Mouse (Mus musculus) CH12.LX (cell line): ENCODE measurements around the gene Smim22.

Experiments used
- CTCF ChIP-seq, 2 experiments: IDR thresholded peaks in 1 of 2; conservative IDR thresholded peaks in 1 of 2; 2 replicates each; pipeline ENCODE4 v1.5.1; 2011 to 2012; ENCODE audit warnings: low read depth in 2 of 2, low read length in 2 of 2, improper control_type of control experiment in 1 of 2, inconsistent platforms in 1 of 2, mild to moderate bottlenecking in 1 of 2, moderate library complexity in 1 of 2
- EP300 ChIP-seq: IDR thresholded peaks from 2 replicates; pipeline ENCODE4 v1.6.1; 2011; ENCODE audit warnings: low read length, improper control_type of control experiment
- IRF4 ChIP-seq: IDR thresholded peaks from 2 replicates; pipeline ENCODE4 v1.6.1; 2014; ENCODE audit warnings: low read depth, mild to moderate bottlenecking, inconsistent platforms, low read length, improper control_type of control experiment
- MXI1 ChIP-seq: IDR thresholded peaks from 2 replicates; pipeline ENCODE4 v1.6.1; 2011; ENCODE audit warnings: mild to moderate bottlenecking, low read depth, low read length, improper control_type of control experiment
- POLR2A ChIP-seq: IDR thresholded peaks from 2 replicates; pipeline ENCODE4 v1.6.1; 2011; ENCODE audit warnings: low read depth, mild to moderate bottlenecking, improper control_type of control experiment, low read length
- TCF12 ChIP-seq: IDR thresholded peaks from 2 replicates; pipeline ENCODE4 v1.6.1; 2014; ENCODE audit warnings: low read depth, mild to moderate bottlenecking, inconsistent platforms, low read length, improper control_type of control experiment

DNA sequence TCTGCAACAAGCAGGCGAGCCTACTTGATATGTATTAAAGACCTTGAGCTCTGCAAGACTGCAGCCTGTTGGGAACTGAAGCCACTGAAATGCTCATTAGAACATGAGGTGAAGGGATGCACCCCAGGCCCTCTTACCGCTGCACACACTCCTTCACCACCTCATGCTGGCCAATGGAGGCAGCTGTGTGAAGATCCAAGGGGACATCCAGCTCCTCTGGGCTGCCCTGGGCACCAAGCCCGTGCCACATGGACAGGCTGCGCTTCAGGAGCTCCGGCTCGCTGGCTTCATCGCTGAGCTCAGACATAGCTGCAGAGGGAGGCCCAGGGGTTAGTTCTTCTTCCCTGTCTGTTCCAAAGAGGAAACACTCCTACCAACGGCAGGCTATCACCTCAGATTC lies 46.8 kb upstream of the Smim22 start:
- TF ChIP-seq POLR2A: no peak
- no peak for TF ChIP-seq CTCF (conservative IDR thresholded peaks at IDR 0.05 in 1 of 2, IDR thresholded peaks at IDR 0.05 in 1 of 2; ENCODE audit: low read depth in 2 of 2, low read length in 2 of 2)
- no peak for TF ChIP-seq IRF4
- TF ChIP-seq EP300: no peak
- no peak for TF ChIP-seq TCF12
- no peak for TF ChIP-seq MXI1
